Mouse (Mus musculus): ENCODE data around the gene Plcb2.

GRCm38 (mm10) chr2:118751896-118752791 is 23.9 kb upstream of the Plcb2 start:
- no peak for TF ChIP-seq CTCF (IDR thresholded peaks at IDR 0.05; ENCODE audit: low read depth)
- no peak for TF ChIP-seq EP300 (IDR thresholded peaks at IDR 0.05; ENCODE audit: low read depth)

All from heart, postnatal 0 days (tissue).